Mouse (Mus musculus) limb, embryonic 11.5 days (tissue): ENCODE measurements around the gene Ccdc154. TPM values are rescaled to one million over a fixed set of nuclear protein-coding genes. Genes with fewer than 3 reads are reported as not detected.
"Not testable (repeated sequence)": the region's sequence is repeated elsewhere in the genome, so short reads cannot be mapped to it uniquely, and the experiment has no call there.

ENCODE experiments used
- ATAC-seq: fragments of 200-750 bp; cut with Nextera tagmentation; 2 replicates; pipeline ENCODE4 v1.8.0; 2017; ENCODE audit warnings: low read depth; ENCODE audit not compliant: insufficient number of reproducible peaks, low FRiP score, low TSS enrichment
- DNase-seq: peaks from one replicate; pipeline ENCODE4 v3.0.0-alpha.2; 2015; ENCODE audit warnings: low spot score
- H3K27ac ChIP-seq: fragments of 300-500 bp; sonication (generic); replicated peaks from 2 replicates; pipeline ENCODE4 v1.5.1; 2014; ENCODE audit warnings: low read depth, mild to moderate bottlenecking, low read length
- H3K27me3 ChIP-seq: fragments of 300-500 bp; sonication (generic); 2 replicates; pipeline ENCODE4 v1.6.1; 2014; ENCODE audit warnings: mild to moderate bottlenecking, low read length, mixed read lengths; ENCODE audit not compliant: control insufficient read depth, insufficient read depth
- H3K36me3 ChIP-seq: fragments of 300-500 bp; sonication (generic); 2 replicates; pipeline ENCODE4 v1.6.1; 2014; ENCODE audit warnings: mild to moderate bottlenecking, low read length, moderate library complexity, mixed read lengths; ENCODE audit not compliant: control insufficient read depth, insufficient read depth
- H3K4me1 ChIP-seq: fragments of 300-500 bp; sonication (generic); 2 replicates; pipeline ENCODE4 v1.6.1; 2014; ENCODE audit warnings: low read length, mixed read lengths; ENCODE audit not compliant: control insufficient read depth, insufficient read depth
- H3K4me2 ChIP-seq: fragments of 300-500 bp; sonication (generic); 2 replicates; pipeline ENCODE4 v1.6.1; 2014; ENCODE audit warnings: low read depth, mild to moderate bottlenecking, moderate library complexity; ENCODE audit not compliant: severe bottlenecking
- H3K4me3 ChIP-seq: fragments of 300-500 bp; sonication (generic); 2 replicates; pipeline ENCODE4 v1.5.1; 2014; ENCODE audit warnings: low read depth, low read length
- H3K9ac ChIP-seq: fragments of 300-500 bp; sonication (generic); 2 replicates; pipeline ENCODE4 v1.6.1; 2014; ENCODE audit warnings: mild to moderate bottlenecking, low read length
- H3K9me3 ChIP-seq: fragments of 300-500 bp; sonication (generic); 2 replicates; pipeline ENCODE4 v1.6.1; 2016; ENCODE audit warnings: low read length; ENCODE audit not compliant: control insufficient read depth
- WGBS: fragments of 180-500 bp; shearing (Covaris S2); extraction: QIAGEN DNeasy Blood & Tissue Kit; methylation state at CpG from one replicate; pipeline ENCODE4 v1.1.7; 2014; 5-methylcytosine and 5-hydroxymethylcytosine counted together
- polyA plus RNA-seq: library from polyadenylated mRNA; unstranded; fragments of >200 nt; fragmentation: Nextera tagmentation; extraction: Ambion mirVana; gene quantifications from 2 replicates; pipeline ENCODE4 v1.2.1, GENCODE M21; 2014

Gene Ccdc154
- not detected in 2 replicates for polyA plus RNA-seq

- no peak within 1 kb of the TSS for H3K4me2 ChIP-seq
- no peak within 1 kb of the TSS for H3K4me3 ChIP-seq
- no peaks in the 10 kb centered on the region for H3K27me3 ChIP-seq
- WGBS, result 94% methylated on average over 1 of the region's 1 CpGs
- H3K9ac ChIP-seq, result no peak within 1 kb of the TSS
- H3K27ac ChIP-seq, result no peak within 1 kb of the TSS
- no peaks in the 10 kb centered on the region for H3K4me1 ChIP-seq
- ATAC-seq (no peak), DNase-seq (no peak)
- H3K36me3 ChIP-seq, result peaks cover 2% of the 10 kb centered on the region; the same call in 1 of the 2 replicates
- no peaks in the 10 kb centered on the region for H3K9me3 ChIP-seq
Observed at GRCm38 (mm10) chr17:25162161-25162560, at the start of gene Ccdc154. Gene Ccdc154 (plus strand): TSS chr17:25162461.

- peak overlapping the region; percentile 93 for H3K27ac ChIP-seq
- DNase-seq, result peak; percentile 30
- no peaks in the 10 kb centered on the region for H3K9me3 ChIP-seq
- H3K4me1 ChIP-seq, result peaks cover 8% of the 10 kb centered on the region; the same call in 1 of the 2 replicates
- H3K9ac ChIP-seq, result peak overlapping the region; percentile 77
- no peaks in the 10 kb centered on the region for H3K27me3 ChIP-seq
- 9% methylated on average over 23 of the region's 23 CpGs for WGBS
- H3K36me3 ChIP-seq, result peaks cover 8% of the 10 kb centered on the region
- peak overlapping the region; percentile 60 for H3K4me3 ChIP-seq
- peak overlapping the region; percentile 98 for H3K4me2 ChIP-seq
- ATAC-seq, result no peak
Observed at GRCm38 (mm10) chr17:25114908-25115645, 47.2 kb upstream of the Ccdc154 start.

- DNase-seq (peak; percentile 93), ATAC-seq (peak; percentile 88)
- H3K27me3 ChIP-seq, result no peaks in the 10 kb centered on the region
- H3K4me3 ChIP-seq, result peak within 1 kb of the TSS; percentile 60
- H3K36me3 ChIP-seq, result peaks cover 2% of the 10 kb centered on the region; the same call in 1 of the 2 replicates
- no peaks in the 10 kb centered on the region for H3K9me3 ChIP-seq
- peak within 1 kb of the TSS; percentile 93 for H3K27ac ChIP-seq
- H3K9ac ChIP-seq, result peak within 1 kb of the TSS; percentile 77
- peaks cover 8% of the 10 kb centered on the region; the same call in 1 of the 2 replicates for H3K4me1 ChIP-seq
- peak within 1 kb of the TSS; percentile 98 for H3K4me2 ChIP-seq
- WGBS, result 6% methylated on average over 39 of the region's 40 CpGs
Observed at GRCm38 (mm10) chr17:25115664-25116432, 46.4 kb upstream of the Ccdc154 start, which contains the start of gene Telo2. Gene Telo2 (minus strand): TSS chr17:25115967.

GRCm38 (mm10) chr17:25117263-25117662, 45.0 kb upstream of the Ccdc154 start:
- Histone ChIP-seq H3K4me2 (no peak overlapping the region), H3K36me3 (no peaks in the 10 kb centered on the region), H3K4me1 (peaks cover 8% of the 10 kb centered on the region; the same call in 1 of the 2 replicates), H3K27ac (no peak overlapping the region), H3K9ac (no peak overlapping the region), H3K27me3 (no peaks in the 10 kb centered on the region), H3K9me3 (no peaks in the 10 kb centered on the region), H3K4me3 (no peak overlapping the region)
- DNase-seq (no peak), ATAC-seq (no peak)
- WGBS, result 32% methylated on average over 4 of the region's 4 CpGs

GRCm38 (mm10) chr17:25120406-25120805, 41.9 kb upstream of the Ccdc154 start, which contains the start of gene Ptx4:
Gene Ptx4 (plus strand): TSS chr17:25120760.
- Histone ChIP-seq H3K27ac (no peak within 1 kb of the TSS), H3K27me3 (no peaks in the 10 kb centered on the region), H3K9ac (no peak within 1 kb of the TSS), H3K4me2 (no peak within 1 kb of the TSS), H3K9me3 (no peaks in the 10 kb centered on the region), H3K4me3 (no peak within 1 kb of the TSS), H3K36me3 (no peaks in the 10 kb centered on the region), H3K4me1 (0 out of 2 replicates have a peak, but pooled peaks cover 3% of the 10 kb centered on the region)
- ATAC-seq (no peak), DNase-seq (peak; percentile 24)
- WGBS, result 2% methylated on average over 3 of the region's 3 CpGs

GRCm38 (mm10) chr17:25123979-25124378, 38.3 kb upstream of the Ccdc154 start:
- Histone ChIP-seq H3K4me2 (no peak overlapping the region), H3K27me3 (no peaks in the 10 kb centered on the region), H3K36me3 (no peaks in the 10 kb centered on the region), H3K4me1 (no peaks in the 10 kb centered on the region), H3K9me3 (no peaks in the 10 kb centered on the region), H3K27ac (no peak overlapping the region), H3K9ac (no peak overlapping the region), H3K4me3 (no peak overlapping the region)
- peak; percentile 36 for DNase-seq
- ATAC-seq, result no peak
- WGBS, result 36% methylated on average over 7 of the region's 7 CpGs

GRCm38 (mm10) chr17:25125442-25126060, 36.7 kb upstream of the Ccdc154 start:
- H3K27me3 ChIP-seq, H3K4me3 ChIP-seq, H3K4me1 ChIP-seq, H3K27ac ChIP-seq, H3K4me2 ChIP-seq, DNase-seq, H3K9me3 ChIP-seq, H3K36me3 ChIP-seq, H3K9ac ChIP-seq, ATAC-seq: not testable (repeated sequence)
- 69% methylated on average over 3 of the region's 3 CpGs for WGBS

GRCm38 (mm10) chr17:25127079-25127478, 35.2 kb upstream of the Ccdc154 start:
- ATAC-seq, result no peak
- no peaks in the 10 kb centered on the region for H3K4me1 ChIP-seq
- DNase-seq, result no peak
- 70% methylated on average over 8 of the region's 8 CpGs for WGBS
- no peak overlapping the region for H3K4me2 ChIP-seq
- H3K27ac ChIP-seq, result no peak overlapping the region
- H3K36me3 ChIP-seq, result no peaks in the 10 kb centered on the region
- no peaks in the 10 kb centered on the region for H3K9me3 ChIP-seq
- no peak overlapping the region for H3K9ac ChIP-seq
- no peak overlapping the region for H3K4me3 ChIP-seq
- H3K27me3 ChIP-seq, result no peaks in the 10 kb centered on the region
